Mouse (Mus musculus) lung, postnatal 0 days (tissue): Measurements from ENCODE around the gene Ier2. TPM values are rescaled to one million over a fixed set of nuclear protein-coding genes. Genes with fewer than 3 reads are reported as not detected.

ENCODE experiments used
- ATAC-seq: fragments of 200-750 bp; cut with Nextera tagmentation; 2 replicates; pipeline ENCODE4 v1.8.0; 2017; ENCODE audit warnings: moderate library complexity
- DNase-seq: peaks from one replicate; pipeline ENCODE4 v3.0.0-alpha.2; 2016; ENCODE audit warnings: low spot score
- H3K27ac ChIP-seq: fragments of 300-500 bp; sonication (generic); 2 replicates; pipeline ENCODE4 v1.5.1; 2014; ENCODE audit warnings: antibody characterized with exemption, mild to moderate bottlenecking, low read length, mixed read lengths
- H3K27me3 ChIP-seq: fragments of 300-500 bp; sonication (generic); replicated peaks from 2 replicates; pipeline ENCODE4 v1.6.1; 2014; ENCODE audit warnings: low read length, mixed read lengths; ENCODE audit not compliant: insufficient read depth
- H3K36me3 ChIP-seq: fragments of 300-500 bp; sonication (generic); 2 replicates; pipeline ENCODE4 v1.6.1; 2014; ENCODE audit warnings: low read length, mixed read lengths; ENCODE audit not compliant: insufficient read depth
- H3K4me1 ChIP-seq: fragments of 300-500 bp; sonication (generic); 2 replicates; pipeline ENCODE4 v1.6.1; 2014; ENCODE audit warnings: antibody characterized with exemption, low read depth, low read length, mixed read lengths; ENCODE audit not compliant: insufficient read depth
- H3K4me2 ChIP-seq: fragments of 300-500 bp; sonication (generic); replicated peaks from 2 replicates; pipeline ENCODE4 v1.6.1; 2014; ENCODE audit warnings: low read depth, mild to moderate bottlenecking, low read length, moderate library complexity, mixed read lengths
- H3K4me3 ChIP-seq: fragments of 300-500 bp; sonication (generic); 2 replicates; pipeline ENCODE4 v1.5.1; 2014; ENCODE audit warnings: low read depth, low read length
- H3K9ac ChIP-seq: fragments of 300-500 bp; sonication (generic); replicated peaks from 2 replicates; pipeline ENCODE4 v1.6.1; 2014; ENCODE audit warnings: low read depth, mild to moderate bottlenecking
- H3K9me3 ChIP-seq: fragments of 300-500 bp; sonication (generic); 2 replicates; pipeline ENCODE4 v1.6.1; 2016; ENCODE audit warnings: low read length, mixed read lengths
- CTCF ChIP-seq: IDR thresholded peaks from 2 replicates; pipeline ENCODE4 v1.5.1; 2016; ENCODE audit warnings: antibody characterized with exemption, mild to moderate bottlenecking
- EP300 ChIP-seq: IDR thresholded peaks from 2 replicates; pipeline ENCODE4 v1.6.1; 2016; ENCODE audit warnings: antibody characterized with exemption, mild to moderate bottlenecking, control low read depth
- WGBS: fragments of 180-500 bp; shearing (Covaris S2); extraction: QIAGEN DNeasy Blood & Tissue Kit; methylation state at CpG from one replicate; pipeline ENCODE4 v1.1.7; 2014; 5-methylcytosine and 5-hydroxymethylcytosine counted together
- polyA plus RNA-seq: library from polyadenylated mRNA; unstranded; fragments of >200 nt; fragmentation: Nextera tagmentation; extraction: Ambion mirVana; gene quantifications from 2 replicates; pipeline ENCODE4 v1.2.1, GENCODE M21; 2015

Ier2 gene
- polyA plus RNA-seq, 1 experiment from 2014 or later = 113 TPM

DNA sequence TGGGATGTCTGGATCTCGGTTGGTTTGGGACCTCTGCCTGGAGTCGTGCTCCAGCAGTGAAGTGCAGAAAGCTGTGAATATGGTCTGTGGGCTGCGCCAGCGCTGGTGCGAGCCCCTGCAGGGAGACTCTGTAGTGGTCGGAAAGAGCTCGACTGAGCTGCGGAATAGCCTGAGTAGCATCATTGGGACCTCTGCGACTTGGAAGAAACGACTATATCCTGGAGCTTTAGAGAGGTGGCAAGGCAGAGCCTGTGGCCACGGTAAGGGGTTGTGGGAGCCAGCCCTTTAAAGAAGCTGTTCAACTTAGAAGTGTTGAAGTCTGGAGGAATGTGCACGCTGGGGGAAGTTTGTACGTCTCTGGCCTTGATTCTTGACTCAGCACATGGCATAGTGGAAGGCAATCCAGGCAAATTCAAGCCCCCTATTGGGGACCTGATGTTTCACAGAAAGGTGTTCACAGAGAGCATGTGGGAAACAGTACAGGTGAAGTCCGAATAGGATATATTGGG, 2.8 kb upstream of the Ier2 start:
- no peak for ATAC-seq
- Histone ChIP-seq H3K4me1 (peaks cover 5% of the 10 kb centered on the region; the same call in 1 of the 2 replicates), H3K36me3 (no peaks in the 10 kb centered on the region), H3K27ac (peak overlapping the region; percentile 99), H3K27me3 (no peaks in the 10 kb centered on the region), H3K4me2 (peak overlapping the region; percentile 79), H3K9me3 (no peaks in the 10 kb centered on the region), H3K9ac (peak overlapping the region; percentile 48), H3K4me3 (peak overlapping the region; percentile 97)
- DNase-seq = peak; percentile 47
- no peak; the same call in 1 of the 2 replicates for TF ChIP-seq CTCF
- no peak for TF ChIP-seq EP300
- WGBS = 2% methylated on average over 14 of the region's 14 CpGs

DNA sequence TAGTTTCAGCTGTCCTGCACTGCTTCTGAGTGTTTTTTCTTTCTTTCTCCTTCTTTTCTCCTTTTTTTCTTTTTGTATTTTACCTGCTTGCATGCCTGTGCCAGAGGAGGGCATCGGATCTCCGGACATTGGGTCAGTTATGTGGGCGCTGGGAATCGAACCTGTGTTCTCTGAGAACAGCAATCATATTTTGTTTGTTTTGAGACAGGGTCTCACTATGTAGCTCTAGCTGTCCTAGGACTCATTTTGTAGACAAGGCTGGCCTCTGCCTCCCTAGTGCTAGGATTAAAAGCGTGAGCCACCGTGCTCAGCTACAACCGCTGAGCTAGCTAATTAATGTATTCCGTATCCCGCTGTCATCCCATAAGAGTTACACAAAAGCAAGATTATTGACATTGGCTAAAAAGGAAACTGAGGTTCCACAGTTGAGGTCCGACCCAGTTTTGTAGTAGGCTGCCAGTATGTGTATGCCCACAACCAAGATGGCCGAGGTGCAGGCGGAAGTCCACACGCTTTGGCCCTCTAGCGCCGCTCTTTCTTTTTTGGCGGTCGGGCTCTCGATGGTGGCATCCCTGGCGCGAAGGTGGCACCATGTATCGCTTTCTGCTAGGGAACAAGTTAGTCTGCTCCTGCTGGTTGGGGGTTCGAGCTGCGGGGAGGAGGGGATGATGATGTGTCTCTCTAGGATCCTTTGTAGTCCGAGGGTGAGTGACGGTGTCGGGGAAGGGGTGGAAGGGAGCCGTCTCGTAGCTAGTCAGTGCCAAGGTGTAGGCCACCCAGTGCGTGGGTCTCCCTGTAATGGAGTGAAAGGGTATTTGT, 2.1 kb upstream of the Ier2 start:
- under 1% methylated on average over 29 of the region's 29 CpGs for WGBS
- Histone ChIP-seq H3K4me1 (peaks cover 11% of the 10 kb centered on the region), H3K36me3 (no peaks in the 10 kb centered on the region), H3K27ac (peak overlapping the region; percentile 99), H3K4me3 (peak overlapping the region; percentile 97), H3K4me2 (peak overlapping the region; percentile 79), H3K9ac (peak overlapping the region; percentile 48), H3K9me3 (no peaks in the 10 kb centered on the region), H3K27me3 (no peaks in the 10 kb centered on the region)
- TF ChIP-seq EP300 = no peak
- TF ChIP-seq CTCF = peak; percentile 77
- DNase-seq (peak; percentile 93), ATAC-seq (peak; percentile 13)

DNA sequence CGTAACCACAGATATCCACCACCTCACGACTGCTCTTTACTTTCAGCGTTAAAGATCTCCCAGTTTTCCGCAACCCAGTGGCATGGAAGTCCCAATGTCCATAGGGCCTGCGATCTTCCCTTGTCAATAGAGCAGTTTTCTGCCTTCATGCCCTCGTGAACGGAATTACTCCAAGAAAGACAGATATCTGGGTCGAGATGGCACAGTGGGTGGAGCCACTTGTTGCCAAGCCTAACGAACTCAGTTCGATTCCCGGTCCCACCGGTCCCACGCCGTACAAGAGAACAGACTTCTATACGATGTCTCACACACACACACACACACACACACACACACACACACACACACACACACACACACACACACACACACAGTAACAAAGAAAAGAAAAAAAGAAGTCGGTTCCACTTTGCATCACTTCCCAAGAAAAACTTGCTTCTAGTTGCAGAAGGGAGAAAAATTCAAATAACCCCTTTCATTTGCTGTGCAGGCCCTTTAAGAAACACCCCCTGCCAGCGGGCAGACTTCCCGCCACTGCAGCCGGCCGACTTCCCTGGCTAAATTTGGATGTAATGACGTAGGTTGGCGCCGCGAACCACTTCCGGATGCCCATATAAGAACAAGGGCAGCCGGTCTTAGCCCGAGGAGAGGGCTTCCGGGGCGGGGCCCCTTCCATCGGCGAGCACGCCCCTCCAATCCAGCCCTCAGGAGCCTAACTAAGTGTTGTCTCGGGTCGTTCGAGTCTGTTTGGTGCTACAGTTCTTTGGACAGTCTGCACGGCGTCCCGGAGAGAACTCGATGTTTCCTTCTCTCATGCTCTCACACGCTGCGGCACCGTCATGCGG, 1.1 kb upstream of the Ier2 start:
- Histone ChIP-seq H3K9ac (peak overlapping the region; percentile 48), H3K9me3 (no peaks in the 10 kb centered on the region), H3K4me1 (peaks cover 15% of the 10 kb centered on the region), H3K27ac (peak overlapping the region; percentile 99), H3K4me2 (peak overlapping the region; percentile 79), H3K4me3 (peak overlapping the region; percentile 97), H3K36me3 (no peaks in the 10 kb centered on the region), H3K27me3 (no peaks in the 10 kb centered on the region)
- WGBS = 1% methylated on average over 43 of the region's 43 CpGs
- DNase-seq = peak; percentile 99
- TF ChIP-seq CTCF = no peak
- TF ChIP-seq EP300 = peak; percentile 91
- peak; percentile 75 for ATAC-seq

DNA sequence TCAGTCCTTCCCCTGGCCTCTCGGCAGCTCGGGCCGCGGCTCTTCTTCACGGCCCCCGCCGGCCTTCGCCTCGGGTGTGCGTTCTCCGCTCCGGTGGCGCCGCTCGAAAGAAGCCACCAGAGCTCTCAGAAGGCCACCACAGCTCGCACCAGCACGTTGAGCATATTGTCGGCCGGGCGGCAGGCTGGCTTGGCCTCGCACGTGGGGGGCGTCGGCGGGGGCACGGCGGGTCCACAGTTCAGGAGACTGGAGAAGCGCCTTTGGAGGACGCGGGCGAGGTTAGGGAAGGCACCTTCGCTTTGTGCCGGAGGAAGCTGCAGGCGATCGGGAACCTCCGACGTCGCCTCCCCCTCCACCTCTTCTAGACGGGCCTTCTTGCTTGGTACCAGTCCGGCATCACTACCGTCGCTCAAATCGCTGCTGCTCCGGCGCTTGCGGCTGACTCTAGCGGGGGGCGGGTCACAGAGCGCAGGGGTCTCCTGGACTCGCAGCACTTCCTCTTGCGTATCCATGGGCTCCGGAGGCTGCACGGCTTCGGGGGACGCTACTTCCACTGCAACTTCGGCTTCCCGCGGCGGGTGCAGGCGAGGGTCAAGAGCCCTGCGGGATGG, 586 bp downstream of the Ier2 start:
- under 1% methylated on average over 57 of the region's 61 CpGs for WGBS
- peak overlapping the region; percentile 79 for H3K4me2 ChIP-seq
- DNase-seq = peak; percentile 60
- H3K9ac ChIP-seq = peak overlapping the region; percentile 99
- no peaks in the 10 kb centered on the region for H3K36me3 ChIP-seq
- peak overlapping the region; percentile 97 for H3K4me3 ChIP-seq
- ATAC-seq = peak; percentile 3; the same call in 1 of the 2 replicates
- TF ChIP-seq EP300 (no peak), CTCF (no peak)
- peaks cover 24% of the 10 kb centered on the region for H3K4me1 ChIP-seq
- no peaks in the 10 kb centered on the region for H3K9me3 ChIP-seq
- H3K27me3 ChIP-seq = no peaks in the 10 kb centered on the region
- H3K27ac ChIP-seq = peak overlapping the region; percentile 99

DNA sequence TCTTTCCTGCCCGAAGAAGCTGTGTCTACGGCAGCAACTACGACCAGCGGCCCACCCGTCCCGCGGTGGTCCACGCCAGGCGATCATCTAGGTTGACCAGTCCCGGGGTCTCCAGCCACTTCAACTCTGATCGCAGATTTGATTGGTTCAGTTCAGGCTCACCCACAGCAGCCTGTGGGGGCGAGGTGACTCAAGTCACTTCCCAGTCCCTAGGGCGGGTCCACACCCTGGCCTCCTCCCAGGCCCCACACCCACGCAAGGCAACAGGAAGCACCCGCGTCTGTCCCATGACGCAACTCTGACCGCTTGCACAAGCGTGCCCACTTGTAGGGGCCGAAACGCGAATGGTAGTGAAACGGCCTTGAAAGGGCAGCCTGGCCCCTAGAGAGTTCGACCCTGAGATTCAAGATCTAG, 1.2 kb downstream of the Ier2 start:
- ATAC-seq = peak; percentile 69
- peak; percentile 98 for DNase-seq
- Histone ChIP-seq H3K9me3 (no peaks in the 10 kb centered on the region), H3K36me3 (no peaks in the 10 kb centered on the region), H3K27ac (peak overlapping the region; percentile 99), H3K27me3 (no peaks in the 10 kb centered on the region), H3K4me2 (peak overlapping the region; percentile 79), H3K4me1 (peaks cover 27% of the 10 kb centered on the region), H3K9ac (peak overlapping the region; percentile 99), H3K4me3 (peak overlapping the region; percentile 97)
- WGBS = under 1% methylated on average over 24 of the region's 24 CpGs
- TF ChIP-seq EP300 (peak; percentile 86), CTCF (no peak; the same call in 1 of the 2 replicates)
